15 mouse cellular contexts compared by ENCODE assay signal in genomic region chr15:97658755-97659116, GRCm38 (mm10). TPM values are rescaled to one million over a fixed set of nuclear protein-coding genes. Genes with fewer than 3 reads are reported as not detected.
DNase-seq lines count a peak whose midpoint lies in the region; ATAC-seq lines count a peak whose summit lies in the region.
"Had no signal": no experiment of that assay in that cellular context is flagged by ENCODE, and none has a peak within 500 bp of the region (broad histone marks: within the 10 kb centered on the region; RNA-seq: fewer than 3 reads in every experiment).

No protein-coding gene starts in this region.

- no peak overlapping the region for H3K4me2 ChIP-seq in hindbrain, embryonic 11.5 days (replicated peaks; ENCODE audit: low read depth, low read length)
- peak overlapping the region; percentile 20; the same call in 1 of the 2 replicates for H3K4me2 ChIP-seq in hindbrain, embryonic 14.5 days (replicated peaks)
- peak overlapping the region; percentile 23 for H3K4me2 ChIP-seq in midbrain, embryonic 15.5 days
- no peak overlapping the region for H3K4me2 ChIP-seq in liver, embryonic 11.5 days
- H3K4me2 ChIP-seq: intestine, embryonic 15.5 days; limb, embryonic 12.5 days had no signal

- H3K27me3 ChIP-seq in hindbrain, embryonic 10.5 days (ENCODE audit: insufficient read depth, poor library complexity, severe bottlenecking), result 0 out of 2 replicates have a peak, but pooled peaks cover 4% of the 10 kb centered on the region
- no peaks in the 10 kb centered on the region for H3K27me3 ChIP-seq in hindbrain, embryonic 11.5 days (ENCODE audit: control insufficient read depth, insufficient read depth, low read length)
- no peaks in the 10 kb centered on the region for H3K27me3 ChIP-seq in hindbrain, embryonic 14.5 days (ENCODE audit: control insufficient read depth, insufficient read depth, low read length)
- peaks cover 4% of the 10 kb centered on the region; the same call in 1 of the 2 replicates for H3K27me3 ChIP-seq in midbrain, embryonic 15.5 days (replicated peaks)
- no peaks in the 10 kb centered on the region for H3K27me3 ChIP-seq in liver, embryonic 11.5 days (replicated peaks; ENCODE audit: control insufficient read depth, insufficient read depth, low read length)
- H3K27me3 ChIP-seq: intestine, embryonic 15.5 days; limb, embryonic 12.5 days had no signal

- WGBS in hindbrain, embryonic 10.5 days, result 87% methylated on average over 8 of the region's 8 CpGs
- 83% methylated on average over 8 of the region's 8 CpGs for WGBS in hindbrain, embryonic 11.5 days
- WGBS in hindbrain, embryonic 14.5 days, result 69% methylated on average over 8 of the region's 8 CpGs
- 46% methylated on average over 8 of the region's 8 CpGs for WGBS in midbrain, embryonic 15.5 days
- WGBS in liver, embryonic 11.5 days, result 76% methylated on average over 8 of the region's 8 CpGs

- ATAC-seq in hindbrain, embryonic 11.5 days (ENCODE audit: low FRiP score), result no peak
- ATAC-seq in hindbrain, embryonic 14.5 days (ENCODE audit: low FRiP score), result no peak
- ATAC-seq in midbrain, embryonic 15.5 days (replicated peaks), result 0 out of 2 replicates have a peak, but pooled peaks have one; percentile 6
- no peak for ATAC-seq in liver, embryonic 11.5 days (replicated peaks; ENCODE audit: low FRiP score)
- ATAC-seq: intestine, embryonic 15.5 days had no signal

- peak overlapping the region; percentile 70 for H3K27ac ChIP-seq in hindbrain, embryonic 10.5 days
- H3K27ac ChIP-seq in hindbrain, embryonic 11.5 days (ENCODE audit: low read depth, low read length), result no peak overlapping the region
- H3K27ac ChIP-seq in hindbrain, embryonic 14.5 days, result no peak overlapping the region
- H3K27ac ChIP-seq in midbrain, embryonic 15.5 days, result peak overlapping the region; percentile 43
- no peak overlapping the region for H3K27ac ChIP-seq in liver, embryonic 11.5 days (ENCODE audit: low read depth, low read length)
- H3K27ac ChIP-seq: intestine, embryonic 15.5 days; left cerebral cortex, adult 2 months; limb, embryonic 12.5 days; liver, embryonic 14.5 days had no signal

- H3K36me3 ChIP-seq in hindbrain, embryonic 10.5 days, result no peaks in the 10 kb centered on the region
- no peaks in the 10 kb centered on the region for H3K36me3 ChIP-seq in hindbrain, embryonic 11.5 days (ENCODE audit: control insufficient read depth, insufficient read depth, low read length)
- no peaks in the 10 kb centered on the region for H3K36me3 ChIP-seq in hindbrain, embryonic 14.5 days (replicated peaks; ENCODE audit: control insufficient read depth, insufficient read depth)
- H3K36me3 ChIP-seq in midbrain, embryonic 15.5 days (replicated peaks), result no peaks in the 10 kb centered on the region
- no peaks in the 10 kb centered on the region for H3K36me3 ChIP-seq in liver, embryonic 11.5 days (ENCODE audit: control insufficient read depth, insufficient read depth, low read length)
- H3K36me3 ChIP-seq: G1E; intestine, embryonic 15.5 days; limb, embryonic 12.5 days had no signal

- DNase-seq in hindbrain, embryonic 10.5 days (ENCODE audit: low spot score), result no peak
- DNase-seq in hindbrain, embryonic 11.5 days (ENCODE audit: low spot score), result no peak
- peak; percentile 27 for DNase-seq in brain, adult 2 months (ENCODE audit: low read depth, low spot score)
- no peak for DNase-seq in hindbrain, embryonic 14.5 days (ENCODE audit: low spot score)
- no peak for DNase-seq in liver, embryonic 11.5 days (ENCODE audit: low spot score)
- DNase-seq in cerebellum, adult 8-10 months, result no peak
- DNase-seq: cerebellum, adult 11 months; gastrocnemius, postnatal 10 days; thymus, adult 18-20 months had no signal

- H3K4me3 ChIP-seq in hindbrain, embryonic 10.5 days, result no peak overlapping the region
- no peak overlapping the region for H3K4me3 ChIP-seq in hindbrain, embryonic 11.5 days (ENCODE audit: low read depth, low read length)
- H3K4me3 ChIP-seq in hindbrain, embryonic 14.5 days (replicated peaks; ENCODE audit: low read length), result no peak overlapping the region
- no peak overlapping the region for H3K4me3 ChIP-seq in midbrain, embryonic 15.5 days
- no peak overlapping the region for H3K4me3 ChIP-seq in liver, embryonic 11.5 days (ENCODE audit: low read depth, low read length)
- H3K4me3 ChIP-seq: intestine, embryonic 15.5 days; left cerebral cortex, adult 2 months; limb, embryonic 12.5 days had no signal

- H3K4me1 ChIP-seq in hindbrain, embryonic 10.5 days (replicated peaks), result peaks cover 19% of the 10 kb centered on the region
- no peaks in the 10 kb centered on the region for H3K4me1 ChIP-seq in hindbrain, embryonic 11.5 days (replicated peaks; ENCODE audit: control insufficient read depth, insufficient read depth, low read length)
- peaks cover 9% of the 10 kb centered on the region; the same call in 1 of the 2 replicates for H3K4me1 ChIP-seq in hindbrain, embryonic 14.5 days (replicated peaks; ENCODE audit: control insufficient read depth, insufficient read depth, low read length)
- peaks cover 16% of the 10 kb centered on the region for H3K4me1 ChIP-seq in midbrain, embryonic 15.5 days
- H3K4me1 ChIP-seq in liver, embryonic 11.5 days (replicated peaks; ENCODE audit: control insufficient read depth, insufficient read depth, low read length), result no peaks in the 10 kb centered on the region
- H3K4me1 ChIP-seq: intestine, embryonic 15.5 days; limb, embryonic 12.5 days had no signal

- H3K9ac ChIP-seq in hindbrain, embryonic 11.5 days (ENCODE audit: low read depth, low read length), result no peak overlapping the region
- no peak overlapping the region for H3K9ac ChIP-seq in hindbrain, embryonic 14.5 days
- no peak overlapping the region for H3K9ac ChIP-seq in midbrain, embryonic 15.5 days
- H3K9ac ChIP-seq in liver, embryonic 11.5 days (ENCODE audit: low read depth, low read length), result no peak overlapping the region
- H3K9ac ChIP-seq: intestine, embryonic 15.5 days; limb, embryonic 12.5 days; liver, embryonic 14.5 days had no signal

- H3K9me3 ChIP-seq in hindbrain, embryonic 10.5 days, result no peaks in the 10 kb centered on the region
- H3K9me3 ChIP-seq in hindbrain, embryonic 11.5 days (ENCODE audit: control insufficient read depth, low read length), result no peaks in the 10 kb centered on the region
- no peaks in the 10 kb centered on the region for H3K9me3 ChIP-seq in hindbrain, embryonic 14.5 days (ENCODE audit: control insufficient read depth, low read length)
- no peaks in the 10 kb centered on the region for H3K9me3 ChIP-seq in midbrain, embryonic 15.5 days
- no peaks in the 10 kb centered on the region for H3K9me3 ChIP-seq in liver, embryonic 11.5 days (ENCODE audit: control insufficient read depth, low read length)
- H3K9me3 ChIP-seq: G1E; intestine, embryonic 15.5 days; limb, embryonic 12.5 days had no signal

RNA-seq across cellular contexts. Expression of gene Rpap3, which starts 46.9 kb away (rescaled TPM):
- 29.7 and 33.5 TPM in 2 replicates for polyA plus RNA-seq in hindbrain, embryonic 10.5 days (2016; fragmentation: Nextera tagmentation; extraction: Ambion mirVana)
- polyA plus RNA-seq in hindbrain, embryonic 11.5 days (2014; fragmentation: Nextera tagmentation; extraction: Ambion mirVana), result 44.1 and 49.2 TPM in 2 replicates
- polyA plus RNA-seq in hindbrain, embryonic 14.5 days (2014; fragmentation: Nextera tagmentation; extraction: Ambion mirVana), result 42.1 and 45.6 TPM in 2 replicates
- 31.1 and 33.7 TPM in 2 replicates for polyA plus RNA-seq in midbrain, embryonic 15.5 days (2015; fragmentation: Nextera tagmentation; extraction: Ambion mirVana)
- 35.5 and 41.4 TPM in 2 replicates for polyA plus RNA-seq in liver, embryonic 11.5 days (2014; fragmentation: Nextera tagmentation; extraction: Ambion mirVana)

Comparison
In these comparisons a context has a peak if more than half of its experiments do, and no peak if none do; other contexts are left out.
1. H3K27ac ChIP-seq: peak in hindbrain, embryonic 10.5 days (single experiment) and midbrain, embryonic 15.5 days (single experiment); none in hindbrain, embryonic 11.5 days (single experiment), hindbrain, embryonic 14.5 days (single experiment) and liver, embryonic 11.5 days (single experiment).
2. H3K4me2 ChIP-seq: peak in hindbrain, embryonic 14.5 days (single experiment) and midbrain, embryonic 15.5 days (single experiment); none in hindbrain, embryonic 11.5 days (single experiment) and liver, embryonic 11.5 days (single experiment).